Mouse (Mus musculus) WW6 (cell line): ENCODE results near the gene Sel1l.

Experiments
- DNase-seq: peaks from one replicate; pipeline ENCODE4 v3.0.0-alpha.2; 2013; ENCODE audit warnings: low read depth, low spot score

Gene Sel1l

DNA sequence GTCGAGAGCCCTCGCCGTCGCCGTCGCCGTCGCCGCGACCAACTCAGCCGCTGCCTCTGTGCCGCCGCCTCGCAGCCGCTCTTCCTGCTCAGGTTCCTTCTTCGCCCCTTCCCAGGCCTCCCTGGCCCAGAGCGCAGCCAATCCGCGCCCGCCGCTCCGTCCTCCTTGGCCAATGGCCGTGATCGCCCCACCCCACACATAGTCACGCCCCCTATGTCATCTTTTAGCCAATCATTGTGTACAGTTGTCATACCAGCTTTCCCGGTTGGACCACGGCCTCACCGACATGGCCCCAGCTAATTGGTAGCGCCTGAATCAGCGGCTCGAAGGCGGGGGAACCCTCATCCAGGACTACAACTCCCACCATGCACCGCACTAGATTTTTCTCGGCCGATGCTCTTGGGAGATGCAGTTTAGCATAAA, at the start of gene Sel1l:
Sel1l (minus strand) TSS at position 113 of the 423 bp plus-strand sequence.
- peak; percentile 96 for DNase-seq

GRCm38 (mm10) chr12:91892622-91893560, 43.9 kb upstream of the Sel1l start:
- no peak for DNase-seq

GRCm38 (mm10) chr12:91880431-91880830, 31.5 kb upstream of the Sel1l start:
- DNase-seq = peak; percentile 9

GRCm38 (mm10) chr12:91878912-91879250, 29.9 kb upstream of the Sel1l start:
- DNase-seq = no peak

DNA sequence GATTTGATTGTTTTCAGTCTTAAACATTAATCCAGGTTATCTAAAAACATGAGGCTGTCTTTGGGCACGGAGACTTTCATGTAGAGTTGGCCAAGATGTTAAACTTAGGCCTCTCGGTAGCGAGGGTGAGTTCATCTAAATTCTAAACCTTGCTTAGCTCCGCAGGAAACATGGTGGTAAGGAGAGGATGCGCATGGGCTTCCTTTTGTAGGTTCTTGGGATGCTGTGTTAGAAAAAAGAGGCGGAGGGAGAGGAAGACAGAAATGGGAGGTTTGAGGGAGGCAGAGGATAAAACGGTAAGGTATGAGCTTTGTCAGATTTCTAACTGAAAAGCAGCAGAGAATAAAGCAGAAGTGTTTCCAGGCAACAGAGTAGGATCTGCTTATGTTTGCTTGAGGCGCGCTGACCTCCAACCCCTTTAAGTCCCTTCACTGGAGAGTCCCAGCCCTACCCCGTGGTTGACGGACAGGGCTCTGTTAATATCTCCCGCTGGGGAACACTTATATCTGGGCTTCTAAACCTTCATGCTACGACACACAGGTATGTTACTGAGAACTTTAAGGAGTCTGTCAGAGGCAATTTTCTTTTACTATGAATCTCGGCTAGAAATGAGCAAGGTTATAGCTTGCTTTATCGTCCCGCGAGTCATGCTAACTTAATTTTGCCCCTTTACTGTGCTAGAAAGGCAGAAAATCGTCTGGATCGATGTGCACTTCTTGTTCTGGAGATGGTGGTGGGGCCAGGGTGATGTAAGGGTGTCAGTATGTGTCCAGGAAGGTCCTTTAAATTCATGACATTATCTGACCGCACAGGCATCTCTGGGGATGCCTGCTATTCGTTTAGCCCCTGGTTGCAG, 29.3 kb upstream of the Sel1l start:
- DNase-seq = no peak

DNA sequence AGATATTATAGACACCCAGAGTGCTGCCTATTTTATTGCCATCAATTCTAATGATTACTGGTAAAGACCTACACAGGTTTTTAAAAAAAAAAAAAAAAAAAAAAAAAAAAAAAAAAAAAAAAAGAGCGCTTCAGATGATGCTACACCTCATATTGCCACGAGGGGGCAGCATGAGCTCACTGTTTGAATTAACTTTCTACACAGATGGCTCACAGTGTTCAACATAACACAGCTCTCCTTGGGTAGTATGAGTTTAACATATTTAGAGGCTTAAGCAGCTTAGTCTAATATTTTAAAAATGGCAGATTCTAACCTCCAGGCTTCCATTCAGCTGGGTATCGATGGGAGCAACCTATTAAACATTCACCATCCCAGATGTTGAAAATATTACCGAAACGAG, 28.7 kb upstream of the Sel1l start:
- DNase-seq = no peak

DNA sequence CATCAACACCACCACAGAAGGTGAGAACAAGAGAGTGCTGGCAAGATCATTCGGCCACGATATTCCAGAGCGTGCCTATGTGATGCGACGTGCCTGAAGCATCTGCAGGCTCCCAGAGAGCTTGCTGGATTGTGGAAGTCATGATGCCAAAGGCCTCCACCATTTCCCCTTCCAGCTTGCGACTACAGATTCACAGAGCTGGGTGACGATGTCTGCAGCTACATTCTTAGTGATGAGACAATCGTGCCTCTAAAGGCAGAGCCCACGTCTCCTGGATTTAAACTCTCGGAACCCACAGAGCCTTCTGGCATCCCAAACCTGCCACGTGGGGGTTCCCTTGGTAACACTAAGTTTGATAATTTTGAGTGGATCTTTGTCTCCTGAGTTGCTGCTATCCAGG, 21.7 kb upstream of the Sel1l start:
- no peak for DNase-seq

- no peak for DNase-seq
Measured at GRCm38 (mm10) chr12:91869352-91869751, 20.4 kb upstream of the Sel1l start.

DNA sequence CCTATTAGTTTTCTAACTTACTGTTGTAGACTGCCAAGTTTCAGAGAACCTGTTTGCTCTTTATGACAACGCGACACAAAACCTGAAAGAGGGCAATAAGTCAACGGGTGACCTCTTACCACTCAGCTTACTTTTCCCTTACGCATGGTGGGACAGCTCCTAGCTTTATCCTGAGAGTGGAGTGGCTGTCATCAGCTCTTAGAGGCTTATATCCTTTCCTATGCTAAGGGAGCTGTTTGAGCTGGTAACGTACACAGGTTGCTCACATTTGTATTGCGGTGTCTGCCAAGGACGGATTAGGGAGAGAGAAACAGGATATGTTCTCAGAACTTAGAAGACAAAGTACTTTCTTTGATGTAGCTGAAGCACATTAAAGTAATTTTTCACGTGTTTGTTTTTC, 5.4 kb upstream of the Sel1l start:
- DNase-seq = no peak

- DNase-seq = no peak
Measured at GRCm38 (mm10) chr12:91848394-91849044, 438 bp downstream of the Sel1l start.

GRCm38 (mm10) chr12:91846038-91846437, 2.9 kb downstream of the Sel1l start:
- DNase-seq = no peak

- DNase-seq = no peak
Measured at GRCm38 (mm10) chr12:91845393-91845792, 3.6 kb downstream of the Sel1l start.

GRCm38 (mm10) chr12:91844542-91844941, 4.4 kb downstream of the Sel1l start:
- DNase-seq = no peak

- no peak for DNase-seq
Measured at GRCm38 (mm10) chr12:91843888-91844287, 5.1 kb downstream of the Sel1l start.

- no peak for DNase-seq
Measured at GRCm38 (mm10) chr12:91841714-91842113, 7.2 kb downstream of the Sel1l start.

- DNase-seq = no peak
Measured at GRCm38 (mm10) chr12:91838261-91838660, 10.7 kb downstream of the Sel1l start.

DNA sequence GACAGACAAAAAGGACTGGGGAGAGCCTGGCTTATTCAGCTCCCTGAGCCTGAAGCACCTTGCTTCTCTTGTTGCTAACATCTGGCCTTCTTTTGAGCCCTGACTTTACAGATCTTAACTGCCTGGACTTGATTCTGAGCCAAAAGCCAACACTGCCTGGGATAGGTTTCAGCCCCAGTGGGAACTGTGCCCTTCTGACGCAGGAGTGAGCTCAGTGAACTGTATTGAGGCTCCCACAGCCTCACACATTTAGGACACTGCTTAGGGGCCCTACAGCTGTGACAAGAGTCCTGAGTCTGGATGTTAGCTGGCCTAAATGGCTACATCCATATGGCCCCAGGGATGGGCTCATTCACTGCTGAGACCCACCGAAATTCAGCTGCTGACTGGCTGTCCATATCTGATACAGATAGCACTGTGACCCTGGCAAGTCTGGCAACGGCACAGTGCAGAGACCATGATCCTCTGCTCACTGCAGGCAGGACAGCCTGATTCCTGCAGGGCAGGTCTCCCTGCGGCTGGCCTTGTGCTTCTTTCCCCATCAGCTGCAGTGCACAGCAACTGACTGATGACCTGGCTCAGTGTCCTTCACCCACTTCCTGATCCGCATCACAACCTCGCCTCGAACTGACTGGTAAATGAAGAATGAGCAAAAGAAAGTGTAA, 11.4 kb downstream of the Sel1l start:
- no peak for DNase-seq

- no peak for DNase-seq
Measured at GRCm38 (mm10) chr12:91833939-91834333, 15.0 kb downstream of the Sel1l start.

DNA sequence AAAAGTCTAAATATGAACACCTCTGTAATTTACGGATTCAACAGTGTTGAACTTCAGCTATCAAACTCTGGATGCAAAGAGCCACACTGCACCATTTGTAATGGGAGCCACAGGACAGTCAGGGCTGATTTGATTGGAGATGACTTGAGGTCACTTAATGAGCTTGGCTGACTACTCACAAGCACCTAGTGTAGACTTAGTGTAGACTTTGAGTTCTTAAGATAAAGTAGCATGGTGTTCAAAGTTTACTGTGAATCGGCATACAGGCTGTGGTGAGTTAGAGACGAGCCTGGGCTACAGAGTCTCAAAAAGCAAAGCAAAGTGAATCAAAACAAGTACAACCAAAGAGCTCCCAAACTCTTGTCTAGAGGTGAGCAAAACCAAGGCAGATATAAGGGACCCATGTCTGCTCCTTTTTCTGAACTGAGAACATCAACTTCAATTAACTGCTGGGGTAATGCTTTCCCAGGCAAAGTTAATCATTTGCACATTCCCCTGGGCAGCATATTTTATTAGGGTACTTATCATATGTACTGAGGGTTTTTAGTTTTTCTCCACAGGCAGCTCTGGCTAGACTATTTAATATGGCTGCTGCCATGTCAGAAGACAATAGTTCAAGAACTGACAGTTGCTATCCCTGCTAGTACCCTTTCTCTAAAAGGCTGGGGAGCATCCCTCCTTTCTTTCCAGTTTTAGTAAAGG, 15.6 kb downstream of the Sel1l start:
- DNase-seq = no peak

GRCm38 (mm10) chr12:91831410-91831809, 17.5 kb downstream of the Sel1l start:
- no peak for DNase-seq

GRCm38 (mm10) chr12:91820461-91820860, 28.5 kb downstream of the Sel1l start:
- DNase-seq = no peak
